Mouse (Mus musculus): Measurements from ENCODE around the gene 6430628N08Rik. TPM values are rescaled to one million over a fixed set of nuclear protein-coding genes. Genes with fewer than 3 reads are reported as not detected.
A peak's percentile ranks its signal among the peaks of the same experiment; 100 is the strongest.

Gene 6430628N08Rik
- polyA plus RNA-seq, 1 experiment from 2014 or later, result not detected

DNA sequence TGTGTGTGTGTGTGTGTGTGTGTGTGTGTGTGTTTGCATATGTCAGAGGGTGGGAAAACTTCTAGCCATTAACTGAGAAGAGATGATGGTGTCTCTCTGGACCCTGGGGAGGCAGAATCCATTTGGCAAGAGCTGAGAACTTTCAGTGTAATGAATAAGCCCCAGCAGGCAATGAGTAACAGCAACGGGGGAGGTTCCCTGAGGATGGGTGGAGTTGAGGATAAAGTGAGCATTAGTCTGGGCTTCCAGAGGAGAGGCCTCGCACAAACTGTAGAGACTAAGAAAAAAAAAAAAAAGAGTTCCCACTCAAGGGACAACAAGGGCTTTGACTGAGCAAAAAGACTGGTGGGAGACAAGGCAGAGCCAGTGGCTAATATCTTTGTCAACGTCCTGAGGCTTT is 3.8 kb downstream of the 6430628N08Rik start:
- H3K27ac ChIP-seq (ENCODE audit: low read depth), result no peak overlapping the region
- no peak for ATAC-seq
- no peak overlapping the region for H3K4me3 ChIP-seq (ENCODE audit: low read depth, low read length)

DNA sequence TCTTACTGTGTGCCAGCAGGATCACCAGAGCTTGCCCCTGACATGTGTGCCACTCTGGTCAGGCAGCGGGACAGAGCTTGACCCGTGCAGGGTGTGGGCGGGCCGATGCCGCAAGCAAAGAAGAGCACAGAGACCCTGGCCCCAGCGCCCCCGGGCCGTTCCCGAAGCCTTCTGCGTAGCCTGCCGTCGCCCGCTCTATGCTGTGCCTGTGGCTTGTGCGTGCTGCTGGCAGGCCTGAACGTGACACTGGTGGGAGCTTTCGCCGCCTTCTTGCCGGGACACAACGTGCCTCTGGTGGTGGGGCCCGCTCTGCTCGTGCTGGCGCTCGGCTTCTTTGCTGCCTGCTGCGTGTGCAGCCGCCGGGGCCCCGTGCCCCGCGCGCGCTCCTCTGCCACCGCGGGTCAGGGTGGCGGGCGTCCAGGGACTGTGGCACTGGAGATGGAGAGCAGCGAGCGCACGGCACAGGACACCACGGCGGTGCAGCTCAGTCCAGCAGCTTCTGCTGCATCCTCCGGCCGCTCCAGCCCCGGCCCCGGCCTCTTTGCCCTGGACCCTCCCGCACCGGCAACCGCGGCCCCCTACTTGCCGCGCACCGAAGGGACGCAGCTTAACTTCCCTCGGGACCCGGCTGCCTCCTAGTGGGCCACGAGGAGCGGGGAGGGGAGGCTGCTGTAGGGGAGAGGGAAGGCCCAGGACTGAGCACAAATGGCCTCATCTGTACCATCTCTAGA is 7.6 kb downstream of the 6430628N08Rik start:
- no peaks in the 10 kb centered on the region for H3K9me3 ChIP-seq (ENCODE audit: low read length)
- ATAC-seq, result no peak
- peak overlapping the region; percentile 20; the same call in 1 of the 2 replicates for H3K4me3 ChIP-seq (ENCODE audit: low read depth, low read length)
- 0 out of 2 replicates have a peak, but pooled peaks cover 2% of the 10 kb centered on the region for H3K4me1 ChIP-seq (ENCODE audit: insufficient read depth)
- DNase-seq, result no peak
- peak; percentile 42 for TF ChIP-seq CTCF (IDR thresholded peaks at IDR 0.05; ENCODE audit: low read depth)
- TF ChIP-seq EP300 (IDR thresholded peaks at IDR 0.05; ENCODE audit: low read depth), result no peak
- H3K9ac ChIP-seq (replicated peaks), result no peak overlapping the region
- H3K4me2 ChIP-seq (ENCODE audit: low read depth, low read length), result peak overlapping the region; percentile 45
- no peak overlapping the region for H3K27ac ChIP-seq (ENCODE audit: low read depth)
- WGBS (ENCODE audit: insufficient replicate concordance), result 4% methylated on average over 54 of the region's 56 CpGs
- peaks cover 51% of the 10 kb centered on the region for H3K27me3 ChIP-seq (ENCODE audit: insufficient read depth, low read length)
- no peaks in the 10 kb centered on the region for H3K36me3 ChIP-seq (replicated peaks; ENCODE audit: insufficient read depth, low read length)

More for the DNA sequence above, 3.8 kb downstream of the 6430628N08Rik start:
- no peak overlapping the region for H3K9ac ChIP-seq (replicated peaks)
- H3K4me2 ChIP-seq (ENCODE audit: low read depth, low read length), result no peak overlapping the region
- H3K9me3 ChIP-seq (ENCODE audit: low read length), result no peaks in the 10 kb centered on the region
- H3K36me3 ChIP-seq (replicated peaks; ENCODE audit: insufficient read depth, low read length), result no peaks in the 10 kb centered on the region
- DNase-seq, result no peak
- 31% methylated on average over 3 of the region's 3 CpGs for whole genome bisulfite sequencing (ENCODE audit: insufficient replicate concordance)
- 0 out of 2 replicates have a peak, but pooled peaks cover 2% of the 10 kb centered on the region for H3K4me1 ChIP-seq (ENCODE audit: insufficient read depth)
- TF ChIP-seq CTCF (IDR thresholded peaks at IDR 0.05; ENCODE audit: low read depth), result no peak
- TF ChIP-seq EP300 (IDR thresholded peaks at IDR 0.05; ENCODE audit: low read depth), result no peak
- peaks cover 62% of the 10 kb centered on the region for H3K27me3 ChIP-seq (ENCODE audit: insufficient read depth, low read length)

DNA sequence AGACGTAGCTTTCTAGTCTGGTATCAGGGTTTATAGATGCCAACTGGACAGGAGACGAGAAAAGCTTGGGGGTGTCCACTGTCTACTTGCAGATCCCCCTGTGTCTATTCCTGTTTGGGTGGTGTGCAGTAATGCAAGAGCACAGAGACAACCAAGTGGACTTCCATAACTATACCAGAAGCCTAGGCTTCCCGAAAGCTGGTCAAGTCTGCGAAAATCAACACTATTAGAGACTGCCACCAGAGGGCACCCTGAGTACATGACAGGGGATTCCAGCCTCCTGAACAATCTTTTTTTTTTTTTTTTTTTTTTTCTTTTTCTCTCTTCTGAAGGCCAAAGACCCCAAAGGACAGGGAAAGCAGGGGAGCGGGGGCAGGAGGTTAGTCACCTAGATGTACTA is 12.4 kb downstream of the 6430628N08Rik start:
- H3K36me3 ChIP-seq (replicated peaks; ENCODE audit: insufficient read depth, low read length), result no peaks in the 10 kb centered on the region
- TF ChIP-seq CTCF (IDR thresholded peaks at IDR 0.05; ENCODE audit: low read depth), result peak; percentile 84
- no peak for TF ChIP-seq EP300 (IDR thresholded peaks at IDR 0.05; ENCODE audit: low read depth)
- no peaks in the 10 kb centered on the region for H3K9me3 ChIP-seq (ENCODE audit: low read length)
- H3K4me3 ChIP-seq (ENCODE audit: low read depth, low read length), result no peak overlapping the region
- H3K27ac ChIP-seq (ENCODE audit: low read depth), result no peak overlapping the region
- no peak overlapping the region for H3K4me2 ChIP-seq (ENCODE audit: low read depth, low read length)
- H3K4me1 ChIP-seq (ENCODE audit: insufficient read depth), result 0 out of 2 replicates have a peak, but pooled peaks cover 2% of the 10 kb centered on the region
- ATAC-seq (no peak), DNase-seq (peak; percentile 81)
- WGBS (ENCODE audit: insufficient replicate concordance), result 20% methylated on average over 5 of the region's 5 CpGs
- no peak overlapping the region for H3K9ac ChIP-seq (replicated peaks)
- peaks cover 48% of the 10 kb centered on the region for H3K27me3 ChIP-seq (ENCODE audit: insufficient read depth, low read length)

DNA sequence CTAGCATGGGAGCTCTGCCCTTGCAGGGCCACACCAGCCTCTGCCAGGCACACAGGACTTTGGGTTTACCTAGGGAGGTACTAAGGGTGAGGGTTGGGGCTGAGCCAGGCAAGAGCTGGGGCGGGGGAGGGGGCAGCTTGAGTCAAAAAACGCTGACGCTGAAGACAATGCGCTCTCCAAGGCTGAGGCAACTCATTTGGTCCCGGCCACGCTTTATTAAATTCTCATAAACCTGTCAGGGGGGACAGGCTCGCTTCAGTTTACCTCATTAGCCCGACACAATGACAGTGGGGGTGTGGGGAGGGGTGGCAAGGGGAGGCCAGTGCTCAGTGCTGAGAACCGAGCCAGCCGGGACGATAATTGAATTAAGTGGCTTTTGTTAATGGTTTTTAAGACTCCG is 13.9 kb downstream of the 6430628N08Rik start:
- no peaks in the 10 kb centered on the region for H3K9me3 ChIP-seq (ENCODE audit: low read length)
- DNase-seq (no peak), ATAC-seq (no peak)
- H3K36me3 ChIP-seq (replicated peaks; ENCODE audit: insufficient read depth, low read length), result no peaks in the 10 kb centered on the region
- H3K27me3 ChIP-seq (ENCODE audit: insufficient read depth, low read length), result peaks cover 36% of the 10 kb centered on the region
- H3K4me2 ChIP-seq (ENCODE audit: low read depth, low read length), result no peak overlapping the region
- H3K4me1 ChIP-seq (ENCODE audit: insufficient read depth), result no peaks in the 10 kb centered on the region
- WGBS (ENCODE audit: insufficient replicate concordance), result 28% methylated on average over 12 of the region's 12 CpGs
- no peak overlapping the region for H3K9ac ChIP-seq (replicated peaks)
- TF ChIP-seq CTCF (IDR thresholded peaks at IDR 0.05; ENCODE audit: low read depth) (no peak), EP300 (IDR thresholded peaks at IDR 0.05; ENCODE audit: low read depth) (no peak)
- H3K4me3 ChIP-seq (ENCODE audit: low read depth, low read length), result no peak overlapping the region
- no peak overlapping the region for H3K27ac ChIP-seq (ENCODE audit: low read depth)

DNA sequence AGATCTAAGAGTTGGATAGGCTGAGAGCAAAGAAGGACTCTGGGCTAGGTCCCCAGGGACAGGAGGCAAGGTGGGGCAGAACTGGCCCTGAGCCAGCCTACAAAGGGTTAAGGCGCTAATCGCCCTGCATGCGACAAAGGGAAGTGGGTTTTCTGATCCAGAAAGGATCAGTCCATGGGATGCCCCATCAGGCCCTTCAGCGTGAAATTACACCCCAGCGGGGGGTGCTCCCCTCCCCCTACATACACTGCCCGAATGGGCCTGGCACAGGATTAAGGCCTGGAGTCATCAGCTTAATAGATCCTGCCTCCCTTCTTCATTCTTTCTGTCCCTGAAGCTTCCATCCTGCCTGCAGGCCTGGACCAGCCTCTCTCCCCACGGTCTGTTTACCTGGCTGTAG is 15.2 kb downstream of the 6430628N08Rik start:
- ATAC-seq, result no peak
- Histone ChIP-seq H3K27me3 (ENCODE audit: insufficient read depth, low read length) (peaks cover 30% of the 10 kb centered on the region), H3K9me3 (ENCODE audit: low read length) (no peaks in the 10 kb centered on the region), H3K27ac (ENCODE audit: low read depth) (no peak overlapping the region), H3K4me2 (ENCODE audit: low read depth, low read length) (no peak overlapping the region), H3K4me3 (ENCODE audit: low read depth, low read length) (no peak overlapping the region), H3K36me3 (replicated peaks; ENCODE audit: insufficient read depth, low read length) (no peaks in the 10 kb centered on the region), H3K4me1 (ENCODE audit: insufficient read depth) (no peaks in the 10 kb centered on the region), H3K9ac (replicated peaks) (no peak overlapping the region)
- DNase-seq, result no peak
- 25% methylated on average over 7 of the region's 7 CpGs for WGBS (ENCODE audit: insufficient replicate concordance)
- TF ChIP-seq CTCF (IDR thresholded peaks at IDR 0.05; ENCODE audit: low read depth), result no peak
- no peak for TF ChIP-seq EP300 (IDR thresholded peaks at IDR 0.05; ENCODE audit: low read depth)

DNA sequence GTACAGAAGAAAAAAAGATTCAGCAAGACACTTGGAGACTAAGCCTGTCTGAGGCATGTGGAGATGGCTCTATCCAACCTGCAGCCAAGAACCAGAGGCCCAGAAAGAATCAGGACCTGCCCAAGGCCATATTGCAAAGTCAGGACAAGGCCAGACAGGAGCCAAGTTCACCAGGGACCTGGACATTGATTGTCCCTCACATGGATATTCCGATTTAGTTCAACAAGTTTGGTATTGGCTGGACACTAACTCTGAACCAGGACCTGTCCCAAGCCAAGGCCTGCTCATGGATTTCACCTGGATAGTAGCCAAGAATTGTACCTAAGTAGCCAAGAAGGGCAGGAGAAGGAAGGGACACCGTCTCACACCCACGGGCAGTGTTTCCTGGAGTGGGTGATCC is 16.3 kb downstream of the 6430628N08Rik start:
- Histone ChIP-seq H3K27me3 (ENCODE audit: insufficient read depth, low read length) (peaks cover 27% of the 10 kb centered on the region), H3K9me3 (ENCODE audit: low read length) (no peaks in the 10 kb centered on the region), H3K36me3 (replicated peaks; ENCODE audit: insufficient read depth, low read length) (no peaks in the 10 kb centered on the region), H3K4me2 (ENCODE audit: low read depth, low read length) (no peak overlapping the region), H3K27ac (ENCODE audit: low read depth) (no peak overlapping the region), H3K9ac (replicated peaks) (no peak overlapping the region), H3K4me3 (ENCODE audit: low read depth, low read length) (no peak overlapping the region), H3K4me1 (ENCODE audit: insufficient read depth) (no peaks in the 10 kb centered on the region)
- ATAC-seq (no peak), DNase-seq (no peak)
- no peak for TF ChIP-seq EP300 (IDR thresholded peaks at IDR 0.05; ENCODE audit: low read depth)
- no peak for TF ChIP-seq CTCF (IDR thresholded peaks at IDR 0.05; ENCODE audit: low read depth)
- WGBS (ENCODE audit: insufficient replicate concordance), result 78% methylated on average over 3 of the region's 3 CpGs

Data from liver, postnatal 0 days (tissue).